Mouse (Mus musculus) midbrain, embryonic 16.5 days (tissue): ENCODE data around the gene Rad51d. TPM values are rescaled to one million over a fixed set of nuclear protein-coding genes. Genes with fewer than 3 reads are reported as not detected.
A peak's percentile ranks its signal among the peaks of the same experiment; 100 is the strongest.
"Not testable (repeated sequence)": the region's sequence is repeated elsewhere in the genome, so short reads cannot be mapped to it uniquely, and the experiment has no call there.

ENCODE experiments used
- ATAC-seq: fragments of 200-750 bp; cut with Nextera tagmentation; 2 replicates; pipeline ENCODE4 v1.8.0; 2017; ENCODE audit warnings: moderate TSS enrichment
- H3K27ac ChIP-seq: fragments of 300-500 bp; sonication (generic); 2 replicates; pipeline ENCODE4 v1.5.1; 2014; ENCODE audit warnings: mild to moderate bottlenecking, low read length, mixed read lengths
- H3K27me3 ChIP-seq: fragments of 300-500 bp; sonication (generic); 2 replicates; pipeline ENCODE4 v1.6.1; 2014; ENCODE audit warnings: low read depth, low read length, mixed read lengths; ENCODE audit not compliant: control insufficient read depth, insufficient read depth
- H3K36me3 ChIP-seq: fragments of 300-500 bp; sonication (generic); 2 replicates; pipeline ENCODE4 v1.6.1; 2014; ENCODE audit warnings: mild to moderate bottlenecking, low read length, moderate library complexity, mixed read lengths; ENCODE audit not compliant: control insufficient read depth, insufficient read depth
- H3K4me1 ChIP-seq: fragments of 300-500 bp; sonication (generic); 2 replicates; pipeline ENCODE4 v1.6.1; 2014; ENCODE audit warnings: mild to moderate bottlenecking, low read length, mixed read lengths; ENCODE audit not compliant: control insufficient read depth, insufficient read depth
- H3K4me2 ChIP-seq: fragments of 300-500 bp; sonication (generic); 2 replicates; pipeline ENCODE4 v1.6.1; 2014; ENCODE audit warnings: mild to moderate bottlenecking, low read length, mixed read lengths
- H3K4me3 ChIP-seq: fragments of 300-500 bp; sonication (generic); 2 replicates; pipeline ENCODE4 v1.5.1; 2014; ENCODE audit warnings: low read depth, mild to moderate bottlenecking, low read length, moderate library complexity, mixed read lengths
- H3K9ac ChIP-seq: fragments of 300-500 bp; sonication (generic); 2 replicates; pipeline ENCODE4 v1.6.1; 2014; ENCODE audit warnings: low read depth, low read length, mixed read lengths
- H3K9me3 ChIP-seq: fragments of 300-500 bp; sonication (generic); replicated peaks from 2 replicates; pipeline ENCODE4 v1.6.1; 2014; ENCODE audit warnings: mild to moderate bottlenecking, low read length, mixed read lengths; ENCODE audit not compliant: control insufficient read depth, poor library complexity, severe bottlenecking
- WGBS: fragments of 180-500 bp; shearing (Covaris S2); extraction: QIAGEN DNeasy Blood & Tissue Kit; methylation state at CpG from one replicate; pipeline ENCODE4 v1.1.7; 2014; 5-methylcytosine and 5-hydroxymethylcytosine counted together
- polyA plus RNA-seq: library from polyadenylated mRNA; unstranded; fragments of >200 nt; fragmentation: Nextera tagmentation; extraction: Ambion mirVana; gene quantifications from 2 replicates; pipeline ENCODE4 v1.2.1, GENCODE M21; 2015

The Rad51d gene
- polyA plus RNA-seq, 1 experiment from 2014 or later: 13.7 TPM

- peak overlapping the region; percentile 43 for H3K4me2 ChIP-seq
- 74% methylated on average over 11 of the region's 11 CpGs for WGBS
These were observed 45.5 kb downstream of the Rad51d start for GRCm38 (mm10) chr11:82844771-82845414.

GRCm38 (mm10) chr11:82838511-82838910 lies 51.9 kb downstream of the Rad51d start:
- Histone ChIP-seq H3K9me3 (0 out of 2 replicates have a peak, but pooled peaks cover 2% of the 10 kb centered on the region), H3K9ac (no peak overlapping the region), H3K4me1 (peaks cover 12% of the 10 kb centered on the region; the same call in 1 of the 2 replicates), H3K36me3 (no peaks in the 10 kb centered on the region), H3K27ac (no peak overlapping the region), H3K27me3 (no peaks in the 10 kb centered on the region), H3K4me3 (no peak overlapping the region), H3K4me2 (no peak overlapping the region)
- ATAC-seq: no peak
- WGBS: 12% methylated on average over 5 of the region's 5 CpGs

More at GRCm38 (mm10) chr11:82844771-82845414, 45.5 kb downstream of the Rad51d start:
- H3K9me3 ChIP-seq: no peaks in the 10 kb centered on the region
- H3K4me3 ChIP-seq: no peak overlapping the region
- ATAC-seq: no peak
- peaks cover 14% of the 10 kb centered on the region for H3K4me1 ChIP-seq
- no peaks in the 10 kb centered on the region for H3K27me3 ChIP-seq
- H3K9ac ChIP-seq: no peak overlapping the region
- no peaks in the 10 kb centered on the region for H3K36me3 ChIP-seq
- H3K27ac ChIP-seq: no peak overlapping the region

- no peak overlapping the region for H3K4me2 ChIP-seq
- WGBS: 17% methylated on average over 7 of the region's 7 CpGs
- H3K27ac ChIP-seq: no peak overlapping the region
- no peak overlapping the region for H3K4me3 ChIP-seq
- H3K4me1 ChIP-seq: peaks cover 12% of the 10 kb centered on the region; the same call in 1 of the 2 replicates
- H3K9ac ChIP-seq: no peak overlapping the region
- H3K9me3 ChIP-seq: 0 out of 2 replicates have a peak, but pooled peaks cover 2% of the 10 kb centered on the region
- no peaks in the 10 kb centered on the region for H3K36me3 ChIP-seq
- H3K27me3 ChIP-seq: no peaks in the 10 kb centered on the region
- ATAC-seq: no peak
These were observed 52.6 kb downstream of the Rad51d start for GRCm38 (mm10) chr11:82837848-82838247.

- Histone ChIP-seq H3K4me1 (peaks cover 12% of the 10 kb centered on the region; the same call in 1 of the 2 replicates), H3K4me3 (no peak overlapping the region), H3K36me3 (no peaks in the 10 kb centered on the region), H3K9me3 (0 out of 2 replicates have a peak, but pooled peaks cover 2% of the 10 kb centered on the region), H3K27me3 (no peaks in the 10 kb centered on the region), H3K4me2 (no peak overlapping the region), H3K9ac (no peak overlapping the region), H3K27ac (no peak overlapping the region)
- no peak for ATAC-seq
- 50% methylated on average over 7 of the region's 7 CpGs for WGBS
These were observed 53.2 kb downstream of the Rad51d start for GRCm38 (mm10) chr11:82837192-82837591.

- Histone ChIP-seq H3K4me2 (no peak overlapping the region), H3K36me3 (no peaks in the 10 kb centered on the region), H3K27ac (no peak overlapping the region), H3K9me3 (0 out of 2 replicates have a peak, but pooled peaks cover 2% of the 10 kb centered on the region), H3K4me3 (no peak overlapping the region), H3K27me3 (no peaks in the 10 kb centered on the region), H3K4me1 (peaks cover 24% of the 10 kb centered on the region), H3K9ac (no peak overlapping the region)
- no peak for ATAC-seq
- 77% methylated on average over 11 of the region's 11 CpGs for WGBS
These were observed 54.6 kb downstream of the Rad51d start for GRCm38 (mm10) chr11:82835616-82836432.

- WGBS: 89% methylated on average over 7 of the region's 7 CpGs
These were observed 56.1 kb downstream of the Rad51d start for GRCm38 (mm10) chr11:82834359-82834758.

GRCm38 (mm10) chr11:82833929-82834328 lies 56.5 kb downstream of the Rad51d start:
- no peak overlapping the region for H3K9ac ChIP-seq
- 90% methylated on average over 8 of the region's 8 CpGs for WGBS
- H3K4me2 ChIP-seq: no peak overlapping the region
- H3K36me3 ChIP-seq: no peaks in the 10 kb centered on the region
- no peak overlapping the region for H3K27ac ChIP-seq
- H3K27me3 ChIP-seq: no peaks in the 10 kb centered on the region
- H3K4me3 ChIP-seq: no peak overlapping the region
- no peaks in the 10 kb centered on the region for H3K9me3 ChIP-seq
- no peak for ATAC-seq
- peaks cover 24% of the 10 kb centered on the region for H3K4me1 ChIP-seq

More at GRCm38 (mm10) chr11:82834359-82834758, 56.1 kb downstream of the Rad51d start:
- H3K27me3 ChIP-seq, H3K9ac ChIP-seq, H3K4me2 ChIP-seq, H3K27ac ChIP-seq, ATAC-seq, H3K36me3 ChIP-seq, H3K4me3 ChIP-seq, H3K9me3 ChIP-seq: not testable (repeated sequence)
- peaks cover 24% of the 10 kb centered on the region for H3K4me1 ChIP-seq

GRCm38 (mm10) chr11:82832402-82832801 lies 58.0 kb downstream of the Rad51d start:
- H3K4me2 ChIP-seq, H3K4me3 ChIP-seq, H3K9ac ChIP-seq, H3K27ac ChIP-seq, H3K9me3 ChIP-seq, H3K36me3 ChIP-seq, ATAC-seq, H3K27me3 ChIP-seq: not testable (repeated sequence)
- H3K4me1 ChIP-seq: peaks cover 15% of the 10 kb centered on the region
- 87% methylated on average over 10 of the region's 10 CpGs for WGBS
